Mouse (Mus musculus) gastrocnemius, postnatal 14 days (tissue): ENCODE results near the gene Col24a1. TPM values are rescaled to one million over a fixed set of nuclear protein-coding genes. Genes with fewer than 3 reads are reported as not detected.

ENCODE experiments used
- DNase-seq: peaks from one replicate; pipeline ENCODE4 v3.0.0; 2021; ENCODE audit warnings: mixed read lengths
- intact Hi-C: fragments of 180-260 bp; cut with DNase I; formaldehyde crosslinking; loops from one replicate; pipeline ENCODE4 v1.15.1; 2025; ENCODE audit warnings: low total_unique reads
- total RNA-seq, 2 experiments: library from RNA; stranded (reverse); gene quantifications; 2 replicates each; pipeline ENCODE4 v1.2.3; 2021

The Col24a1 gene
- total RNA-seq, 2 experiments from 2014 or later = 3.6 to 3.9 TPM

DNA sequence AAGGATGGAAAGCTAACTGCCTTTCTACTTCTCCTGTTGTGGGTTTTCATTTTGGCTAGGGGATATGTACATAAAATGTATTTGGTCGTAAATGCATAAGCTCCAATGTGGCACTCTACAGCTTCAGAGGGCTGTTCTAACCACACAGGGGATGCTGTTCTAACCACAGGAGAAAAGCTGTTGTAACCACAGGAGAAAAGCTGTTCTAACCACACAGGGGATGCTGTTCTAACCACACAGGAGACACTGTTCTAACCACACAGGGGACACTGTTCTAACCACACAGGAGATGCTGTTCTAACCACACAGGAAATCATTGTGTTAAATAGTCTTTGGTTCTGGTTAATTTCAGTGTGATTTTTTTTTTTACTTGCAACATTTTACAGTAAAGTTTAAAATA lies 245.6 kb downstream of the Col24a1 start:
- intact Hi-C loops = no loop called here
- no peak for DNase-seq

DNA sequence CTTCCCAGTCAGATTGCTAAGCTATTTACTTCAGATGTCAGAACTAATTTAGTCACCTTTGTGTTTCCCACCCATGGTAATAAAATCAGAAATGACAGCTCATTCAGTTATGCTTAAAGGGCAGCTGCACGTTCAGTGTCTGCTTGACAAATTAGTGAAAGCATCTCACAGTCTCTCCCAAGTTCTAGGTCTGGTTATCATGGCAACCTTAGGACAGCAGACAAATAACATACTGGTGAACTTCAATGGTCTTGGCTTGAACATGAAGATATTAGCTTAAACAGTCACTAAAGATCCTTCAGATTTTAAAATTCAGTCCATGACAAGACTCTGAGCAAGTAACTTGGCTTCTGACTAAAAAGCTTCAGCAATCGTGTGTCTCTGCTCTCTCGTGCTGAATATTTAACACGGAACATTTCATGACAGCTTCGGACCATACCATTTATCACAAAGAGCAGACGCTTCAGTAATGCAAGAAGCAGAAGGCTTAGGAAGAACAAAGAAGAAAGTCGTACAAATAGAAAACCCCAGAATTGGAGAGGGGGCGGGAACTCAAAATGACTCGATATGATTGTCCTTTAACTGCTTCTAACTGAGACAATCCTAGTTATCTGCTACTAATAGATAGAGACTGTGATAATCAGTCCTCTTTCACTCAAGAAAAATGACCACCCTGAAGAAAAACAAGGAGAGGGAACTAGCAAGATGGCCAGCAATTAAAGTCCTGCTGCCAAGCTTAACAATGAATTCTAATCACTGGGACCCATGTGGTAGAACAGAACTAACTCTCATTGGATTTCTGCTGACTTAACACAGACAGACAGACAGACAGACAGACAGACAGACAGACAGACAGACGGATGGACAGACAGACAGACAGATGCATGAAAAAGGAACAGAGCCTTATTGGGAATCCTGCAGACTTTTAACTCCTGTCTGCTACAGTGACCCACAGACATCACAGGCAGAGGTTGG lies 256.5 kb downstream of the Col24a1 start:
- no peak for DNase-seq
- intact Hi-C loops = no loop called here

DNA sequence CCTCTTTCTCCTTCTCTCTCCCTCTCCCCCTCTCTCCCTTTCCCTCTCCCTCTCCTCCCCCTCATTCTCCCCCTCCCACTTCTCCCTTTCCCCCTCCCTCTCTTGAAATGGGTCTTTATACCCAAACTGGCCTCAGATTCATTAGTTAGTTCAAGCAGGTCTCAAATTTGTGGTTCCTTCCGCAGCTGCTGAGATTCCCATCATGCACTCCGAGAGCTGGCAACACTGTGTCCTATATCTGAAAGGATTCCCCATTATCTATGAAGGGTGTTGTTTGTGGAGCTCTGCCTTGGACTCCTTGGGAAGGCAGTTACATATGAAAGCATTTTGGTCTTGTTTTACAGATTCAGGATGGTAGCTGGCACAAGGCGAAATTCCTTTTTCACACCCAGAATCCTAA lies 257.9 kb downstream of the Col24a1 start:
- DNase-seq = no peak
- intact Hi-C loops = no loop called here

DNA sequence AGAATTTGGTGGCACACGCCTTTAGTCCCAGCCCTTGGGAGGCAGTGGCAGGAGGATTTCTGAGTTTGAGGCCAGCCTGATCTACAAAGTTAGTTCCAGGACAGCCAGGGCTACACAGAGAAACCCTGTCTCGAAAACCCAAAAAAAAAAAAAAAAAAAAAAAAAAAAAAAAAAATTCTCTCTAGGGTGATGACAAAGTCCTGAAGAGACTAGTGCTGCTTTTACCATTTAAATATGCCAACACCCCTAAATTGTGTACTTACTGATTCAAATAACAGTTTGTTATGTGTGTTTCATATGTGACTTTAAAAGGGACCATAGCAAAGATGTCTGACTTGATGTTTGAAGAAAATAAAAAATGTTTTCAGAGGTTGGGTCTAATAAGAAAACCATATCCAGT lies 262.1 kb downstream of the Col24a1 start:
- DNase-seq = no peak
- intact Hi-C loops = no loop called here

DNA sequence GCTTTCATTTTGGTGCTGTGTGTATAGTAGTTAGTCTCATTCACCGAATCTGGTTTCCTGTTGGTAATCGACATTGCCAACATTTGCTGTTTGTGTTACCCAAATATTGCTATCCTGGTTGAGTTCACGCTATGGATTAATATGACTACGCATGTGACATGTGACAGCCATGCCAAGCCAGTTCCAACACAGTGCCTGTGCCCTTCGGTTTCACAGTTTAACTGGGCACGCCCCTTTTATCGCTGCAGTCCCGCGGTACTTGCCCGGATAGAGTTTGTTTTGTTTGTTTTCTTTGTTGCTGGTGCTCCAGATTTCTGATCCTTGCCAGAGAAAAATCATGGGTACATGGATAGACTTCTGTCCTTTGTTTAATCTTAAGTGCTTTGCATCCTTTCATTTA lies 263.9 kb downstream of the Col24a1 start:
- no peak for DNase-seq
- intact Hi-C loops = no loop called here

DNA sequence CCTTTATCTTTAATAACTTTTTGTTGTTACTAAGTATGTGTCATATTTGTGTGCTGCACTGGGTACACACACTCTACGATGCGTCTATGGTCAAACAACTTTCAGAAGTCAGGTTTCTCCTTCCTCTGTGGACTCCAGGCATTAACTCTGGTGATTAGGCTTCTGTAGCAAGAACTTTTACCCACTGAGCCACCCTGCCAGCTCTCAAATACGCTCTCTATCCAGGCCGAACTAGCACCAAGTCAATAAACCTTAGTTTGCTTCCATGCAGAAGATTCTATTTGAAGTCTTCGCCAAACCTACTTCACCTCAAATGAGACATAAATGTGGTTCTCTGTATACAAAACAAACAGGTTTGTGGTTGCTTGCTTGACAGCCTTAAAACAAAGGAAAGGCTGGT lies 267.4 kb downstream of the Col24a1 start:
- DNase-seq = no peak
- intact Hi-C loops = no loop called here

DNA sequence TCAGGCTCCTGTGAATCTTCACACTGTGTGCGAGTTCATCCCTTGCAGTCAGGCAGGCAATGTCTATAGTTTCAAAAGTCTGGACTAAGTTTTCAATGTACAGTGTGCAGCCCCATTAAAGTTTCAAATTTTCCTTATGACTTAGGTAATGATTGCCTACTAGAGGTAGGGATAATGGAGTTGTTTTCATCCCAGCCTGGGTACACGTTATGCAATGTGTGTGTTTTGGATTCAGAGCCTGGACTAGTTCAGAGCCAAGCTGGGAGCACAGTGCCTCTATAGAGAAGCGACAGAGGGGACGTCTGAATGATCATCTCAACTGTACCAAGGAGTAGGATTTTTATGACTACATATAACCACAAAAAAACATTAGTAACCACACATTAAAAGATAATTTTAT lies 267.8 kb downstream of the Col24a1 start:
- DNase-seq = no peak
- intact Hi-C loops = no loop called here

DNA sequence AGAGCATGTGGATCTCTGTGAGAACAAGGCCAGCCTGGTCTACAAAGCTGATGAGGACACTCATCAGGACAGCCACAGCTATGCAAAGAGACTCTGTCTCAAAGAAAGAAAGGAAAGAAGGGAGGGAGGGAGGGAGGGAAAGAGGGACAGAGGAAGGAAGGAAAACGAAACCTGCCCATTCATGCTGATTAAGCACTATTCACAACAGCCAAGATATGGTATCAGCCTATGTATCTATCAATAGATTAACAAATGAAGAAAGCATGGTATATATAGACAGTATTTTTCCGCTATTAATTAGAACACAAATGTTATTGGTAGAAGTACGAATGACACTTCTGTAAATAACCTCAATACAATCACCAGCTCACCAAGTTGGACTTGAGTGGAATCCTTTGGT lies 282.2 kb downstream of the Col24a1 start:
- intact Hi-C loops = no loop called here

DNA sequence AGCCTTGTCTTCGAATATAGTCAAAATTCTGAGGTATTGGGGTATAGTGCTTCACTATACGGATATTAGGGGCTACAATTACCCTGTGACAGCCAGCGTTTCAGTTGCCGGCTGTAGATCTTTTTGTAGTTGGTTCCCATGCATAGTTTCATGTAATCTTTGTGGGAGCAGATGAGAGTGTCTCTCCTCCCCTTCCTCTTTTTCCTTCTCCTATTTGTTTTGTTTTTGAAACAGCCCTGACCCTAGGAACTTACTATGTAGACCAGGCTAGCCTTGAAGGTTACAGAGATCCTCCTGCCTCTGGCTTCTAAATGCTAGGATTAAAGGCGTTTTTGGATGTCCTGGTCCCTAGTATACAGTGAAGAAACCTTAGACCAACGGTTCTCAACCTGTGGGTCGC lies 283.1 kb downstream of the Col24a1 start:
- DNase-seq = no peak
- intact Hi-C loops = no loop called here

More for the DNA sequence above, 282.2 kb downstream of the Col24a1 start:
- no peak for DNase-seq

DNA sequence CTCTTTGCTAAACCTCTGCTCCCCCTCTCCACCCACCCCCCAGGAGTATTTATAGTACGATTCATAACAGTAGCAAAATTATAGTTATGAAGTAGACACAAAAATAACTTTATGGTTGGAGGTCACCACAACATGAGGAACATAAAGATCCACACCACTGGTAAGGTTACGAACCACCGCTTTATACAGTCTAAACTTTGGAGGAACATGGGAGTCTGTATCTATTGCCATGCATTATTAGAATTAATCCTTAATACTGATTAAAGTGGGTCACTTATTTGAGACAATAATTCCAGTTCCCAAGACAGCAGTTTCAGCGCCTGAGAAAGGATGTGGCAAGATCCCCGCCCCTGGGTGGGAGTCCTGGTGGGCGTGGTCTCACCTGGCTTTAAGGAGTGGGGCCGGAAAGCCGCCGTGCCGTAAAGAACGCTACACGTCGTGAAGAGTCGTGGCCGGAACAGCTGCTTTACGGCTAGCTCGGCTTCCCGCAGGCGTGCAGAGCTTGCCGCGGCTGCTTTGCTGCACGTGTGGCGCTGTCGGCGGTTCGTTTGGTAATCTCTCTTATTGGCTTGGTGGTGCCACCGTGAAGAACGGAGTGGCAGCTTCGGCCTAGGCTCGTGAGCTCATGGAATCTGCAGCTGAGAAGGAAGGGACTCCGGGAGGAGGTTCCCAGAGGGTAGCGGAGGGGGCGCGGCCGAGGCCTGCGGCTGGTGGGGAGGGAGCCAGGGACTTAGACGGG lies 283.6 kb downstream of the Col24a1 start, which contains the start of gene Znhit6:
Gene Znhit6, plus strand, starts transcription at position 463 of the 739 bp plus-strand sequence.
- peak; percentile 90 for DNase-seq
- intact Hi-C loops = no loop called here

DNA sequence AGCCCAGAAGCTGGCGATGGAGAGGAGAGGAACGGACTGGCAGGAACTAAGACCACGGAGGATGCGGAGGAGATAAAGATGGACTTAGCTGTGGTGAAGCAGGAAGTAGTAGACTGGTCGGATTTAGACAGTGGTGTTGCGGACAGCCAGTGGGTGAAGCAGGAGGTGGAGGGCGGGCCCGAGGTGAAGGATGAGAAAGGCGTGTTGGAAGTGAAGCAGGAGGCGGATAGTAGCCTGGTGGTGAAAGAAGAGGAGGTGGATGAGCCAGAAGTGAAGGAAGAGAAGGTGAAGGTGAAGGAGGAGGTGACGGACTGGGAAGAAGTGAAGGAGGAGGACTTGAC lies 284.2 kb downstream of the Col24a1 start:
- no peak for DNase-seq
- intact Hi-C loops = no loop called here

DNA sequence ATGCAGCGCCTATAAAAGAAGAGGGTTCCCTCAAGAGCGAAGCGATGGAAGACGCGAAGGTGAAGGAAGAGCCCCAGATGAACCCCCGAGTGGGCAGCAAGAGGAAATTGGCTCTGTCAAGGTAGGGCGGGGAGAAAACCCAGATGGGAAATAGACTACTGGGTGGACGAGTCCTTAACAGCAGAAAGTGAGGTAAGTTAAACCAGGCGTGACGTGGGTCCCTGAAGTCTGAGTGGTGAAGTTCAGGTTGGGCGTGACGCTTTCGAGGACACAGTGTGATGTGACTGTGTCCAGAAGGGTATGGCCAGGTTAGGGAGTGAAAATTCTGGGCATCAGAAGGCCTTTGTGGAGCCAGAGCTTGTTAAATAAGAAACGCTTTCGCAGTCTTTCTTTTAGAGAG lies 284.6 kb downstream of the Col24a1 start:
- no peak for DNase-seq
- intact Hi-C loops = no loop called here

DNA sequence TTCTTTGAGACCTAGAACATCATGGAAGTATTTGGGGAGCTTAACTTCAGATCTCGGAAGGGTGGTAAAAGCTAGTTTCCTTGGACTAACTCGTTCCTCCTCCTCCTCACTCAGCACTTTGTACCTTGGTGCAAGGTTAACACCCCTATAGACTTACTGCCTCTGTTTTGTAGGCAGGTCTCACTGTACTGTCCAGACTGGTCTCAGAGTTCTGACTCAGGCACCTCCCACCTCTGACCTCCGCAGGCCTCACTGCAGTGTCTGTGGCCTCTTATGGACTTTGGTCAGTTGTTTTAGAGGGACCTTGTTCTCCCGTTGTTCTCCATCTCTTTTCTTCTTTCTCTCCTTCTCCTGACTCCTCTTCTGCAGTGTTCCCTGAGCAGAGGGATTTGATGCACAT lies 290.8 kb downstream of the Col24a1 start:
- intact Hi-C loops = loop anchor here (5.0 kb wide), 1 partner anchor 144 kb away; no protein-coding TSS in a partner anchor
- DNase-seq = no peak

DNA sequence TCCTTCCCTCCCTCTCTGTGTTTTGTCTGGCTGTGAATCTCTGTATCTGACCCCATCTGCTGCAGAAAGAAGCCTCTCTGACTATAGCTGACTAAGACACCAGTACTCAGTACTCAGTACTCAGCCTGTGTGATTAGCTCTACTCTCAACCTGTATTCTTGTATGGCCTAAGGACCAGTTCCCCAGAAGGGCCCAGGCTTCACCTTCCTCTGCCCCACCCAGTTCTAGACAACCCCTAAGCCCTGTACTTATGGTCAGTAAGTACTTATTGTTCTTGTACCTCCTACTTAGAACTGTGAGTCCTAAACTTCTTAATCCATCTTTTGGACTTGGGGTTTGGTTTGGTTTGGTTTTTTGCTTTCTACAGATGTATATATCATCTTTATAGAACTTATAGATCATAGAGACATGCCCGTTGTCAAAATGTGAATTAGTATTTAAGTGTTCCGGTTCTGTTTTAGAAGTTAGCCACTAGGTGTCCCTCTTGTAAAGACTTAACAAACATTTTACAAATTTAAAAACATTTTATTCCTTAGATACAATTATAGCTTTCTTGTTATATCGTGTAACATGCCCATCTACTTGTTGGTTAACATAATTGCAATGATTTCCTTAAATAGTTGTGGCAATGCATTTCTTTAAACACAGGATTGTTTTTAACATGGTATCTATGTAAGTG lies 291.4 kb downstream of the Col24a1 start:
- intact Hi-C loops = loop anchor here (5.0 kb wide), 1 partner anchor 144 kb away; no protein-coding TSS in a partner anchor
- no peak for DNase-seq

DNA sequence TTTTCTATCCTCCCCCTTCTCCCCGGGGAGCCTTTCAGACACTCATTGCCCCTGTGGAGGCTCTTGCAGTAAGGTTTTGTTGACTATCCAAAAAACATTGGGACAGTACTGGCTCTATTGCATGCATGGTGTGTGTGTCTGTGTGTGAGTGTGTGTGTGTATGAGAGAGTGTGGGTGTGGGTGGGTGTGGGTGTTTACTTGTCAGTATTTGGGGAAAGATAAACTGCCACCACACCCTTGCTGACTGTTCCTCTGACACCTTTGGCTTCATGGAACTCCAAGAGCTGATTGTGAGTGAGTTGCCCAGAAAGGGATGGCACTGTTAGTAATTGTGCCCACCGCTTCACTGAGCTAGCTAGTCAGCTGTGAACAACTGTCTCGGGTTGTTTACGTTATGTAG lies 298.3 kb downstream of the Col24a1 start:
- no peak for DNase-seq
- intact Hi-C loops = no loop called here

DNA sequence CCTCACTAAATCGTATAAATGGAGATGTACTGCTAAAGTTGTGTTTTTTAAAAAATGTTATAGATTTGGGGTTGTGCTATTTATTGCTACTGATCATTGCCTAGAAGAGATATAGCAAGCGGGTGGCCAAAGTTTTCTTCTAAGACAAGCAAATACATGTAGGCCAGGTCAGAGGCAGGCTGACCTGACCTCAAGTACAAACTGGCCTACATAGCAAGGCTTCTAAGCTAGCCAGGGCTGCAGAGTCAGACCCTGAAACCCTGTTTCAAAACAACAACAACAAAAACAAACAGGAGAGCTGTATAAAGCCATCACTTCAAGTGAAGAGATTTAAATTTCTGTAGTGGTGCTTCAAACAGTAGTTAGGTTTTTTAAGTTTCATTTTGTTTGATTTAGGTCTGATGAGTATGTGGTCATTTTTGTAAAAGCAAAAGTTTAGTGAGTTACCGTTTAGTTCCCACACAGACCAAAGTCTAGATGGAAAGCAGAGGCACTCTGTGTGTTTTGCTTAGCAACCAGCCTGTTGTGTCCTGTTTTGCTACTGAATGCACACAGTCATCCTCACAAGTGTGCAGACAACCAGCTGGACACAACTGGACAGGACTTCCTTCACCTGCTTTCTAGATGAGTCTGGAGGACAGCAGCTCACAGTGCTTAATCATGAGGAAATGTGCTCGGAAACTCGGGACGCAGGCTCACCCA lies 299.7 kb downstream of the Col24a1 start:
- DNase-seq = no peak

DNA sequence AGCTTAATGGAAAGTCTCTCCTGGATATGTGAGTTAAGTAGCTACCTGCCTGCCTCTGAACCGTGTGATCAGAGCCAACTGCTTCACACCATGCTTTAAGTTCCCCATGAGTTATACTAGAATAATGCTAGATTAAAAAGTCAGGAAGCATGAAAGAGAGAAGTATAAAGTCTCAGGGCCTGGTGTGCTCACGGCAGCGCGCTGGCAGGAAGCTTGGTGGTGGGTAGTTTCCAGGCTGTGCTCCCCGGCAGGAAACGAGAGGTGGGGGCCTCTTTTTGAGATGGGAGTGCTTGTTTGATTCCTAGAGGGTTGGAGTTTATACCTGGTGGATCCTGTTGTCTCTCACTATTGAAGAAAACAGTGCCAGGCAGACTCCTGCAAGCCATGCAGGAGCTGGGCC lies 303.1 kb downstream of the Col24a1 start:
- intact Hi-C loops = no loop called here
- no peak for DNase-seq

More for the DNA sequence above, 299.7 kb downstream of the Col24a1 start:
- intact Hi-C loops = no loop called here

DNA sequence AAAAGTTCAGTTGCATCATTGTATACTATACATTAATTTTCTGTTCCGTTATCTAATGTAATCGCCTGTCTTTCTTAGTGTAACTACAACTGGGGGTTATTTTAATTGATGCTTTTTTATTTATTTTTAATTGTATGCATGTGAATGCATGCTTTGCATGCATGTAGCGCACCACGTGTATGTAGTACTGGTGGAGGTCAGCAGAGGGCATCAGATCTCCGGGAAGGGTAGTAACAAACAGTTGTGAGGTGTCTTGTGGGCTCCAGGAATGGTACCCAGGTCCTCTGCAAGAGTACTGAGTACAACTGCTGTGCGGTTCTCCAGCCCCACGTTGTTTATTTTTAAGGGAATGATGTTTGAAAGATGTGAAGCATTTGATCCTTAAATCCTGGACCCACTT lies 306.8 kb downstream of the Col24a1 start:
- DNase-seq = no peak
- intact Hi-C loops = no loop called here

DNA sequence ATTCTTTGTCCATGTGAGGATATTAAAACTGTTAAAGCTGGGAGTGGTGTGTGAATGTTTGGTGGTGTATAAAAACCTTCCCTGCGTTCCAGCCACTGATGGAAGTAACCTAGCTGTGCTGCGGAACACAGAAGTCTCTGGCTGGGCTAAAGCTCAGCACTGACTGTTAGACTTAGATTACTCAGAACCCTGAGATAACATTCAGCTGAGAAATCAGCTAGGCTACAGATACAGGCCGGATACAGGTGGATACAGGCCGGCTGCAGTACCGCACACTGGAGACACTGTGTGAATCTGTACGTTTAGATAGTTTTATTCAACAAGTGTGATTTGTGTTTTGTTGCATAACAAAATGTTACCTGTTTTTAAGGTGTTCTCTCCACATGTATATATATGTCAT lies 308.5 kb downstream of the Col24a1 start:
- intact Hi-C loops = no loop called here
- DNase-seq = no peak

DNA sequence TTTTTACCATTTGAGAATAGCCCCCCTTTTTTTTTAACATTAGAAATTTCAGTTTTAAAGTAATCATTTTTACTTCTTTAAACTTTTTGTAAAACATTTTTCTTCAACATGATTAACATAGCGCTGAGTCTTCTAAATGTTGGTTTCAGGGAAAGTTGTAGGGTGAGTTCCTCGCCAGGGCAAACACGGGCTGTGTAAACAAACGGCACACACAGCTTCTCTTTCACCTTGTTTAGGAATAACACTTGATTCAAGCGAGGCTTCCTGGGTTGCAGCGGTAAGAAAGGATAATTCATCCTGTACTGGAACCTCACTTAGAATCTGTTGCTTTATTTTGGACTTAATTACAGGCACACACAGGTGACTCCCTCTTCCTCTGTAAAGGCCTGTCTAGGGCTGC lies 309.1 kb downstream of the Col24a1 start:
- intact Hi-C loops = no loop called here
- DNase-seq = no peak
